Mouse (Mus musculus) lung, adult 18-20 months (tissue): ENCODE data around the gene Timm13.
A peak's percentile ranks its signal among the peaks of the same experiment; 100 is the strongest.

Experiments
- DNase-seq, 2 experiments: peaks; one replicate each; pipeline ENCODE4 v3.0.0; 2022; ENCODE audit warnings: mixed read lengths in 2 of 2

Timm13 gene

GRCm38 (mm10) chr10:80900318-80901247 lies at the start of gene Timm13:
Timm13 (minus strand) TSS chr10:80900969.
- DNase-seq: peak; percentile 99 to 100

GRCm38 (mm10) chr10:80950314-80950713 lies 49.5 kb upstream of the Timm13 start:
- no peak for DNase-seq

GRCm38 (mm10) chr10:80949081-80949480 lies 48.3 kb upstream of the Timm13 start:
- DNase-seq: no peak

- peak; percentile 61 to 76 for DNase-seq
Measured at GRCm38 (mm10) chr10:80948570-80948969, 47.8 kb upstream of the Timm13 start.

- peak; percentile 29 to 60 for DNase-seq
Measured at GRCm38 (mm10) chr10:80947802-80948201, 47.0 kb upstream of the Timm13 start.

- no peak for DNase-seq
Measured at GRCm38 (mm10) chr10:80946684-80947437, 46.1 kb upstream of the Timm13 start.

- no peak for DNase-seq
Measured at GRCm38 (mm10) chr10:80944231-80944630, 43.5 kb upstream of the Timm13 start.

- DNase-seq: no peak
Measured at GRCm38 (mm10) chr10:80943701-80944100, 42.9 kb upstream of the Timm13 start.

- DNase-seq: no peak
Measured at GRCm38 (mm10) chr10:80942919-80943318, 42.1 kb upstream of the Timm13 start.

GRCm38 (mm10) chr10:80940988-80941347 lies 40.2 kb upstream of the Timm13 start:
- DNase-seq: no peak

GRCm38 (mm10) chr10:80940320-80940987 lies 39.7 kb upstream of the Timm13 start:
- DNase-seq: peak; percentile 84 to 88

- DNase-seq: peak; percentile 90 to 94
Measured at GRCm38 (mm10) chr10:80939671-80940070, 38.9 kb upstream of the Timm13 start.

GRCm38 (mm10) chr10:80938831-80939550 lies 38.2 kb upstream of the Timm13 start:
- no peak for DNase-seq

GRCm38 (mm10) chr10:80937646-80938045 lies 36.9 kb upstream of the Timm13 start:
- DNase-seq: peak; percentile 93 to 96

- DNase-seq: no peak
Measured at GRCm38 (mm10) chr10:80936810-80937164, 36.0 kb upstream of the Timm13 start.

GRCm38 (mm10) chr10:80936135-80936809 lies 35.5 kb upstream of the Timm13 start:
- DNase-seq: peak; percentile 80 to 84

- DNase-seq: no peak
Measured at GRCm38 (mm10) chr10:80935698-80936097, 34.9 kb upstream of the Timm13 start.

GRCm38 (mm10) chr10:80935241-80935640 lies 34.5 kb upstream of the Timm13 start:
- no peak for DNase-seq

- peak in 1 of 2 experiments; percentile 43 for DNase-seq
Measured at GRCm38 (mm10) chr10:80934136-80934985, 33.6 kb upstream of the Timm13 start.

- DNase-seq: peak; percentile 72 to 82
Measured at GRCm38 (mm10) chr10:80933421-80933979, 32.7 kb upstream of the Timm13 start.
